Mouse (Mus musculus) layer of hippocampus, adult 9-11 months (tissue): ENCODE measurements at regions not wholly inside any gene's neighbourhood (a gene's known extent, or its start where the extent isn't known, plus 50 kb on each side); places are given as distances from the start of the nearest gene placed in this dataset.
"Not testable (repeated sequence)": the region's sequence is repeated elsewhere in the genome, so short reads cannot be mapped to it uniquely, and the experiment has no call there.

Experiments
- DNase-seq: peaks from one replicate; pipeline ENCODE4 v3.0.0; 2022

GRCm38 (mm10) chrX:129546016-129546415 is 203.5 kb upstream of the Diaph2 start:
- DNase-seq = no peak

- DNase-seq = no peak
These were observed 201.9 kb upstream of the Diaph2 start for GRCm38 (mm10) chrX:129547606-129548005.

- no peak for DNase-seq
These were observed 193.5 kb upstream of the Diaph2 start for GRCm38 (mm10) chrX:129556001-129556400.

- no peak for DNase-seq
These were observed 150.1 kb upstream of the Diaph2 start for GRCm38 (mm10) chrX:129599491-129599890.

GRCm38 (mm10) chrX:129607842-129608241 is 141.7 kb upstream of the Diaph2 start:
- no peak for DNase-seq

- not testable (repeated sequence) for DNase-seq
These were observed 138.0 kb upstream of the Diaph2 start for GRCm38 (mm10) chrX:129611500-129611899.

GRCm38 (mm10) chrX:129637016-129637415 is 112.5 kb upstream of the Diaph2 start:
- no peak for DNase-seq

- peak; percentile 9 for DNase-seq
These were observed 104.4 kb upstream of the Diaph2 start for GRCm38 (mm10) chrX:129645106-129645505.

- DNase-seq = peak; percentile 9
These were observed 92.6 kb upstream of the Diaph2 start for GRCm38 (mm10) chrX:129656906-129657305.

GRCm38 (mm10) chrX:129690677-129691076 is 58.9 kb upstream of the Diaph2 start:
- DNase-seq = no peak
